Mouse (Mus musculus) embryonic stem cell, embryonic (primary cell): Measurements from ENCODE around the gene Aox3.

Experiments
- CTCF ChIA-PET, 4 experiments: fragments of 300-600 bp in 2 of 4; fragments of 350-600 bp in 2 of 4; sonication (Branson Sonifier 250); formaldehyde crosslinking; loops; one replicate each; lab custom pipeline; 2022; ENCODE audit warnings: inconsistent platforms in 2 of 4; lab: Charles Lee
- POLR2A ChIA-PET, 4 experiments: fragments of 300-600 bp in 2 of 4; fragments of 350-600 bp in 2 of 4; sonication (Branson Sonifier 250); formaldehyde crosslinking; loops; one replicate each; lab custom pipeline; 2022; ENCODE audit warnings: antibody characterized with exemption in 4 of 4, inconsistent platforms in 1 of 4; lab: Charles Lee

Gene Aox3

GRCm38 (mm10) chr1:58146026-58146425, 33.1 kb downstream of the Aox3 start:
- CTCF ChIA-PET, result no interaction called here

GRCm38 (mm10) chr1:58147776-58148175, 34.8 kb downstream of the Aox3 start:
- POLR2A ChIA-PET, result interaction anchor here in 2 of 4 experiments (0.6 kb wide), 2 partner anchors 37 to 180 kb away, joined by 3 read pairs; no protein-coding TSS in a partner anchor
- CTCF ChIA-PET, result no interaction called here

More at GRCm38 (mm10) chr1:58146026-58146425, 33.1 kb downstream of the Aox3 start:
- POLR2A ChIA-PET, result no interaction called here

- POLR2A ChIA-PET, result interaction anchor here in 1 of 4 experiments (0.6 kb wide), 1 partner anchor 245 kb away, joined by 4 read pairs; no protein-coding TSS in a partner anchor
- CTCF ChIA-PET, result no interaction called here
Measured at GRCm38 (mm10) chr1:58152247-58152646, 39.3 kb downstream of the Aox3 start.

- CTCF ChIA-PET, result interaction anchor here (0.5 to 2.7 kb wide), 18 partner anchors 9 to 731 kb away, joined by 3 to 23 read pairs (median 3); no protein-coding TSS in a partner anchor
- POLR2A ChIA-PET, result no interaction called here
Measured at GRCm38 (mm10) chr1:58156747-58157146, 43.8 kb downstream of the Aox3 start.

DNA sequence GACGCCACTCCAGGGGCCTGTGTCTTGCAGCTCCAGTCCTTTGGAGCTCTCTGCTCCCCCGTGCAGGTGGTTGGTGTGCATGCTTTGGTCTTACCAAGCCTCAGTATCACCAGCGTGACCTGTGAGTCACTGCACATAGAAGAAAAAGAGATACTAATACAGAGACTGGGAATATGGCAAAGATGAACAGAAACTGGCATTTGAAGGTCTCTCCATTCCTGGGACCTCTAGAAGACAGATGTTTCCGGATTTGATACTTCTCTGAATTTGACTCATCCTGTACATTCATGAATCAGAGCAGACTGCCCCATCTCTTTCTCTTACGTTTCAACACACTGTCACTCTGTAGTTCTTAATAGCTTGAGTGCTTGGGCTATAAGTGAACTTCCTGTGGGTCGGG, 57.0 kb downstream of the Aox3 start:
- POLR2A ChIA-PET, result no interaction called here
- CTCF ChIA-PET, result interaction anchor here in 1 of 4 experiments (0.5 kb wide), 1 partner anchor 126 kb away, joined by 3 read pairs; no protein-coding TSS in a partner anchor

DNA sequence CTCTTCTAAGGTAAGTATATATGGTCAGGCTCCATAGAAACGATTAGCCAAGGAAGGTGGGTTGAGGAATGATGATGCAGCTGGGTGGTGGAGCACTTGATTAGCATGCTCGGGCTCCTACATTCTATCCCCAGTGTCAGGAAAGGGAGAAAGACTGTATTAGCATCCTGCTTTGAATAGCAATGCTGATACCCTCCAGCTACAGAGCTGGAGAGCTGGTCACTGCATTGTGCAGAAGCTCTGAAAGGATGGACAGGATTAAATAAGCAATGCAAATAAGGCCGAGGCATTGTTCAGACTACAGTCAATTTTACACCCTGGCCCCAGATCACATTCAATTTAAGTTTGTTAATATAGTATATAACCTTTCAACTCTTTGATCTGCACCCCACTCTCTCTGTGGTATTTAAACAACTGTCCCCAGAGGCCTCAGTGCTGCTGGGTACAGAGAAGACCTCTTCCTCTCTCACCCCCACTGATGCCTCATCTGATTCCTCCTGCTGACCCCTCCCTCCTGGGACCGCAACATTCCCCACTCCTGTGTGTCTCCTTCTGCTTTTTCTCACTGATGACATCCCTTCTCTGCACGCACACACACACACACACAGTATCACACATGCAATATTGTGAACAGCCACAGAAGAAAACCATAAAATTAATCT, 75.7 kb downstream of the Aox3 start:
- ChIA-PET POLR2A (interaction anchor here in 1 of 4 experiments (0.7 kb wide), 1 partner anchor 235 kb away, joined by 3 read pairs; the partner anchor contains the start of gene Clk1), CTCF (interaction anchor here in 1 of 4 experiments (0.5 kb wide), 1 partner anchor 41 kb away, joined by 7 read pairs; no protein-coding TSS in a partner anchor)

- CTCF ChIA-PET, result no interaction called here
Measured at GRCm38 (mm10) chr1:58194317-58194716, 81.4 kb downstream of the Aox3 start.

DNA sequence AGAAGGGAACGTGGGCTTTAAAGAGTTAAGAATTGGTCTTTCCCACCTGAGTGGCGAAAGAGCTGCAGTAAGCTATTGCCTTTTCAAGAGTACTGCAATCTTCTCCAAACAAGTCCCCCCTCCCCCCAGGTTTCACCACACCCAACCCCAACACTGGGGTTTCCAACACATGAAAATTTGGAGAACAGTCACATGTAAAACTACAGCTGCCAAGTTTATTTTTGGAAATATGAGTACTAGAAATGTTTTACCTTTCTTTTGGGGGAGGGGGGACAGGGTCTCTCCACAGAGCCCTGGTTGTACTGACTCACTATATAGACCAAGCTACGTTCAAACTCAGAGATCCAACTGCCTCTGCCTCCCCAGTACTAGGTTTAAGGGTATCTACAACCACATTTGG, 82.1 kb downstream of the Aox3 start:
- ChIA-PET CTCF (interaction anchor here in 1 of 4 experiments (1.2 kb wide), 1 partner anchor 38 kb away, joined by 3 read pairs; no protein-coding TSS in a partner anchor), POLR2A (interaction anchor here in 2 of 4 experiments (0.6 to 1.2 kb wide), 3 partner anchors 9 to 43 kb away, joined by 3 to 4 read pairs (median 3); no protein-coding TSS in a partner anchor)

More at GRCm38 (mm10) chr1:58194317-58194716, 81.4 kb downstream of the Aox3 start:
- POLR2A ChIA-PET, result interaction anchor here in 1 of 4 experiments (1.2 kb wide), 1 partner anchor 10 kb away, joined by 3 read pairs; no protein-coding TSS in a partner anchor

- ChIA-PET CTCF (interaction anchor here in 1 of 4 experiments (1.2 kb wide), 1 partner anchor 38 kb away, joined by 3 read pairs; no protein-coding TSS in a partner anchor), POLR2A (interaction anchor here in 2 of 4 experiments (0.6 to 0.9 kb wide), 2 partner anchors 10 to 42 kb away, joined by 3 to 4 read pairs; no protein-coding TSS in a partner anchor)
Measured at GRCm38 (mm10) chr1:58195541-58195940, 82.6 kb downstream of the Aox3 start.

- ChIA-PET POLR2A (no interaction called here), CTCF (no interaction called here)
Measured at GRCm38 (mm10) chr1:58197023-58197422, 84.1 kb downstream of the Aox3 start.

DNA sequence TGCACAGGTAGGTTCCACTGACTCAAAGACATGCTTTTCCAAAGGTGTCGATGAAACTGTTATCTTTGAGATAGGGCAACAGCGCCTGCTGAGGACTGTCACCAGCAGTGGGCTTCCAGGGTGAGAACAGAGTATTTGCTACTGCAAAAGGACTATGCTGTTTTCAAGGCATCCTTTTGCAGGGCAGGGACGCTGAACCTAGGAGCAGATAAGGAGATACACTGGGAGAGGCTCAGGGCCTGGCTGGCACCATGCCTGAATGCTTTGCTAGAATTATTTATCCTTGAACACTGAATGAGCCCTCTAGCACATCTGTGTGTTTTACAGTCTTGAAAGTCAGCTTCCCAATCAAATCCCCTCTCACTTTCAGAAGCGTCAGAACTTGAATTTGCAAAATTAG, 85.5 kb downstream of the Aox3 start:
- ChIA-PET CTCF (no interaction called here), POLR2A (interaction anchor here in 1 of 4 experiments (0.6 to 1.0 kb wide), 2 partner anchors 56 to 174 kb away, joined by 3 read pairs; no protein-coding TSS in a partner anchor)

DNA sequence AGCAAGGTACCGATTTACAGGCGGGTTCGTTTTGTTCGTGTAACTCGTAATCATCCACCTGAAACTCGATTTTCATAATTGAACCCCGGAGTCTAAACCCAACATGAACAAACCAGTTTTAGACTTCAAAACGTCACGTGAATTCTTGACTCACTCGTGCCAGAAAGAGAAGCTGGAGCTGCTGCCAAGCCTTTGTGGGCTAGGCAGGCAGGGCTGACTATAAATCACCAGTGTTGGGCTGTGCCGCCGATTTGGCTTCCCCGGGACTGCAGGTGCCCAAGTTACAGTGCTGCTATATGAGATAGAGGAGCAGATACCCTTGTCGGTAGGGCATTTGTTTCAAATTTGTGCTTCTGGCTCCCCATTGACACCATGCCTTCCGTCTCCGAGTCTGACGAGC, 97.3 kb downstream of the Aox3 start, which contains the start of gene Aox4:
Aox4 (plus strand) TSS at position 195 of the 400 bp plus-strand sequence.
- POLR2A ChIA-PET, result interaction anchor here in 1 of 4 experiments (0.6 kb wide), 1 partner anchor 12 kb away, joined by 3 read pairs; no protein-coding TSS in a partner anchor
- CTCF ChIA-PET, result no interaction called here

GRCm38 (mm10) chr1:58212805-58213204, 99.9 kb downstream of the Aox3 start:
- ChIA-PET POLR2A (no interaction called here), CTCF (no interaction called here)

- CTCF ChIA-PET, result no interaction called here
- POLR2A ChIA-PET, result no interaction called here
Measured at GRCm38 (mm10) chr1:58213838-58214237, 100.9 kb downstream of the Aox3 start.

DNA sequence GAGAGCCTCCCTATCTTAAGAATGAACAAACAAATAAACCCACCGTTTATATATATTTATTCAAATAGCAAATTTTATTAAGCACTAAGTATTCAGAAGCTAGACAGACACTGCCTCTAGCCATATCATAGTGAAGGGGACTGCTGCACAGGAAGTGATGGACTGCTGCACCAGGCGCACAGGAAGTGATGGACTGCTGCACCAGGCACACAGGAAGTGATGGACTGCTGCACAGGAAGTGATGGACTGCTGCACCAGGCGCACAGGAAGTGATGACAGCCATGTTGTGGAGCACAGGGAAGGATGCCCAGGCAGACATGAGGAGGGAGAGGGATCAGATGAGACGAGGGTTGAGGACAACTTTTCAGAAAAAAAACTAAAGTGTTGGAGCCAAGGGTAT, 102.4 kb downstream of the Aox3 start:
- ChIA-PET CTCF (interaction anchor here in 1 of 4 experiments (0.6 kb wide), 1 partner anchor 22 kb away, joined by 3 read pairs; no protein-coding TSS in a partner anchor), POLR2A (no interaction called here)

- POLR2A ChIA-PET, result no interaction called here
- CTCF ChIA-PET, result no interaction called here
Measured at GRCm38 (mm10) chr1:58215956-58216532, 103.1 kb downstream of the Aox3 start.

GRCm38 (mm10) chr1:58221070-58221469, 108.1 kb downstream of the Aox3 start:
- ChIA-PET POLR2A (no interaction called here), CTCF (interaction anchor here in 2 of 4 experiments (0.6 to 0.7 kb wide), 2 partner anchors 64 to 442 kb away, joined by 3 to 5 read pairs; no protein-coding TSS in a partner anchor)

- POLR2A ChIA-PET, result no interaction called here
Measured at GRCm38 (mm10) chr1:58221879-58222278, 108.9 kb downstream of the Aox3 start.

DNA sequence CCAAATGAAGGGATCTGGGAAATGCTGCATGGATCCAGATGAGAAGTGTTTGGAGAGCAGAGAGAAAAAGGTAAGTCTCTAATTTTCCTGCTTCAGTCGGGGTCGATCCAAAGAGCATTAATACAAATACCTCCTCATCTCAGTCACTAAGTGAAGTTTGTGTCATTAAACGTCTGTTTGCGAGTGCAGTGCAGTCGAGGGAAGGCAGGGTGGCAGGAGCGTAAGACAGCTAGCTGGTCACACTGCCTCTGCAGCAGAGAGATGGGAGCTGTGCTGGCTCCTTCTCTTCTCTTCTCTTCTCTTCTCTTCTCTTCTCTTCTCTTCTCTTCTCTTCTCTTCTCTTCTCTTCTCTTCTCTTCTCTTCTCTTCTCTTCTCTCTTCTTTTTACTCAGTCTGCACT, 115.2 kb downstream of the Aox3 start:
- CTCF ChIA-PET, result interaction anchor here in 1 of 4 experiments (0.6 kb wide), 1 partner anchor 933 kb away, joined by 5 read pairs; no protein-coding TSS in a partner anchor
- POLR2A ChIA-PET, result no interaction called here

More at GRCm38 (mm10) chr1:58221879-58222278, 108.9 kb downstream of the Aox3 start:
- CTCF ChIA-PET, result no interaction called here
